Mouse (Mus musculus) neutrophil, adult 5-6 weeks (primary cell): ENCODE measurements at regions not wholly inside any gene's neighbourhood (a gene's known extent, or its start where the extent isn't known, plus 50 kb on each side); places are given as distances from the start of the nearest gene placed in this dataset.

Source experiments
- ATAC-seq: fragments of 151-379, 151-347 bp; 2 replicates; pipeline ENCODE4 v1.8.0; 2017; ENCODE audit warnings: mild to moderate bottlenecking, moderate TSS enrichment; ENCODE audit not compliant: insufficient number of reproducible peaks, poor library complexity, low FRiP score, severe bottlenecking; ENCODE audit errors: extremely low read depth

GRCm38 (mm10) chr4:30776816-30777442 is 1187.0 kb upstream of the Map3k7 start:
- ATAC-seq, result no peak

- ATAC-seq, result no peak
Measured at GRCm38 (mm10) chr4:30781649-30782048, 1182.2 kb upstream of the Map3k7 start.

GRCm38 (mm10) chr4:30789976-30790657 is 1173.8 kb upstream of the Map3k7 start:
- no peak for ATAC-seq

GRCm38 (mm10) chr4:30809798-30810197 is 1154.1 kb upstream of the Map3k7 start:
- no peak for ATAC-seq

GRCm38 (mm10) chr4:30855361-30856056 is 1108.4 kb upstream of the Map3k7 start:
- ATAC-seq, result no peak

- no peak for ATAC-seq
Measured at GRCm38 (mm10) chr4:30904966-30905365, 1058.9 kb upstream of the Map3k7 start.

DNA sequence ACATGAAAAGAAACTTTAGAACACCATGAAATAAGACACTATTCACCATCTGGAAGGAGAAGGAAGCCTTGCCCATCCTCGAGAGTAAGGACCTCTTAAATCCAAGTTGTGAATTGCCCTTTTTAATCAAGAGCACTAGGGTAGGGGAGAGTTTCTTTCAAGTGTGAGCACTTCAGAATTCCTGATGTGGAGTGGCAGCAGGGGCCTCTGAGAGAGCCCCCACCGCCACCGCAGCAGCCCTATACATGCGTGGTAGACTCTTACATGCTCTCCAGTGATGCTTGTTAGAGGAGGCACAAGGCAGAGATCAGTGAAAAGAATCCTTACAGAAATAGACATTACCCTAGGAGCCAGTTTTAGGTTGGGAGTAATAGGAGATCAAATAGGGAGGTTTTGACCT is 1041.0 kb upstream of the Map3k7 start:
- no peak for ATAC-seq

DNA sequence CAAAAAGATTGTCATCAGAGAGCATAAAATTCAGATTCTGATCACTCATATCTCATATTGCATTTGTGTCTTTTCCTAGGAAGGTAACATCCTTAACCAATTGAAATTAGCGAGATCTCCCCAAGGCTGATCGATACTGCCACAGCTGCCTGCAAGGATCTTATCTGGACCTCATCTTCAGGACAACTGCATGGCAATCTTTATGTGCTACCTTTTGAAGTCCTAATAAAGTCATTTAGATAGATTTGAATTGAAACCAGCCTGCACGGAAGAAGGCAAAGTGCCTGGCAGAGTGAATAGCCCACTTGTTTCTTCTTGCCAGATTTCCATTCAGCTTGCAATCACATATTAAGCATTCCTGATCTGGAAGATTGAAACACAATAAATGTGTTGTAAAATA is 1031.5 kb upstream of the Map3k7 start:
- no peak for ATAC-seq

DNA sequence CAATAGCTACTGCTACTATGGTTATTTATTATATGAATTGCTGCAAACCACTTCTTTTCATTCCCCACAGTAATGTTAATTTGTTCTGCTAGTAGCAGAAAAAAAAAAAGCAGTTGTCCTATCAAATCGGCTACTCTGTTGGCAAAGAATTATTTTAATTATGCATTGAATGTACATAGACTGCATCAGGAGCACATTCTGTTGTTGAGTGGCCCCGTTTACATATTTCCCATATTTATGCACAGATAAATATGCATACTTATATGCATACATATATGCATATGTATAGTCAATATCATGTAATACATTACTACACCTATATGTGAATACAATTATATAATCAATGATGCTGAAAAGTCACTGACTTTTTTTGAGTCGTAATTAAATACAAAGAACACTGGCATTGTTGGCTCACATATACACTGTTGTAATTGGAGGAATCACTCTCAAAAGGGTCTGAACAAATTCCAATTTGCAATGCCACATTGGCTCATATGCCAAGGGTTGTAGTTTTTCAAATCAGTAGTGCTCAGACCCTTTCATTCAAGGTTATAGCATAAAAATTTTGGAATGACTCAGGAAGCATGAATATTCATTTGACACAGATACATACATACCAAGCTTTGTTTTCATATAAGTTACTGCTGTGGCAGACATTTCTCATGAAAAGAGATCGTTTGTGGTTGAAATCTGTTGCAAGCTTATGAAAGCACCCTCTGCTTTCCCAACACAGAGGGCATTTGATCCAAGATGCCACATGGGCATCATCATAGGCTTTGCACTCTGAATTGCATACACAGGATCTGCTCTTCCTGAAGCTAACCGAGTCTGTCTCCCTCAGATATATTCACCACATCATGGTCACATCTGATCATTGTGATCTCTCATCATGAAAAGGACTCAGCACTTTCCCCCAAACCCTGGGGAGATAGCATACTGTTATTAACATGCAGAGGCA is 1030.6 kb upstream of the Map3k7 start:
- ATAC-seq, result no peak

DNA sequence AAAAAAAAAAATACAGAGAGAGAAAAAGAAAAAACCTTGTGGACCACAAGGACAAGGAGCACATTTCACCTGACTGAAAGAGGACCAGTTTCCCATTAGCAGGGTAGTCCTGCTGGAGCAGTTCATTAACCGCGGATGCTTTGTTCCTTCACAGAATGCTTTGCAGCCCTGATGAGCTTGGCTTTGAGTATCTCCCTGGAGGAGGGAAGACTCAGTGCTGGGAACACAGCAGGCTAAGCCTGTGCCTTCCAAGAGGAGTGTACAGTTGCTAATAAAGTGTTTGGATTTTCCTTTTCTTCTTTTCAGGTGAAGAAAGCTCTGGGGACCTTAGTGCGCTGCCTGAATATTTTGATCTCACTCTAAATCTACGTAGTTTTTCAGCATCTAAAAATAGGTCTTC is 980.3 kb upstream of the Map3k7 start:
- ATAC-seq, result no peak

DNA sequence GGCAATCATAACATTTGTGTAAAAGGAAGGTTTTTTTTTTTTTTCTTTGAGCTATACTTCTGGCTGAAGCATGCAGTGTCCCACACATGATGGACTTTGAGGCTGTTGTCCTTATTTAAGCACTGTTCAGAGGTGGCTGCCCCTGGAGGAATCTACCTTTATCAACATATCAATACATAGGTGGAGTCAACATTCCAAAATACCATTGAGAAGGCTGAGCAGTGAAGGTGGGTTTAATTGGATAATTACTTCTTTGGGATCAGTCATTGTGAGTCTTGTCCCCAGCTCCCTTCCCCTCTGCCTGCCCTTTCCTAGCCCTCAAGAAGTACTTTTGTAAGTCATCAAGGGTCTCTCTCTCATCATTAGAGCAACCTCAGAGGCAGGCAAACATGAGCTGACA is 951.9 kb upstream of the Map3k7 start:
- ATAC-seq, result no peak

GRCm38 (mm10) chr4:31052077-31052677 is 911.7 kb upstream of the Map3k7 start:
- ATAC-seq, result no peak

- ATAC-seq, result no peak
Measured at GRCm38 (mm10) chr4:31076236-31076635, 887.7 kb upstream of the Map3k7 start.

DNA sequence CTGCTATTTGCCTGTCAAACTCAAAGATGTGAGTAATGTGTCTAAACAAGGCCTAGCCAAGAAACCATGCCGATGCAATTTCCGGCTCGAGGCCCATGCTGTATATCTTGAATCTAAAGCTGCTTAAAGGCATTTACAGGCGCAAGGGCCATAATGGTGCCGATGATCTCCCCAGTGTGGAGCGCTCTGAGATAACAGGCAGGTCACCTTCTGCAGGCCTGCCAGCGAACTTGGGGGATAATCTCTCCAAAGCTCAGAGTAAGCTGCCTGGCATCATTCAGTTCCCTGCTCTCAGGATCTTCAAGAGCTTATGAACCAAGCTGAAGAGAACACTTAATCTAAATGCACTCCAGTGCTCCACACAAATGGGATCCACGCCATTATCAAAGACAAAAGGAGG is 842.3 kb upstream of the Map3k7 start:
- no peak for ATAC-seq

GRCm38 (mm10) chr4:31143166-31143565 is 820.7 kb upstream of the Map3k7 start:
- ATAC-seq, result no peak

DNA sequence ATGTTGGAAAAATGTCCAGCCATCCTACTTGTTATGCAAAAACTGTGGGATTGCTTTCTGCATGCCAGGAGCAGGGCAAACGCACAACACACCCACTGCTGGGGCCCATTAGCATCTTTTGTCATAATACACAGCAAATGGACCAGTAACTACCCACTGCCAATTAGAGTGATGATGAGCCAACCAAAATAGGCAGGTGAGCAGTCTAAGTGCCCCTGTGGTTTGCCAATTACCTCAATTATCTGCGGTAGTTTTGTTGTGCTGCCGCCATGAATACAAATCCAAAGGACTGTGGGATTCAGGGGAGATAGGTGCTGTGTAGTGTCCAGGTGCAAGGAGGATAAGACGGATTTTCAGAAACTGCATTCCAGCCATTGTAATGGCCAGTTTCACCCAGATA is 796.5 kb upstream of the Map3k7 start:
- no peak for ATAC-seq

DNA sequence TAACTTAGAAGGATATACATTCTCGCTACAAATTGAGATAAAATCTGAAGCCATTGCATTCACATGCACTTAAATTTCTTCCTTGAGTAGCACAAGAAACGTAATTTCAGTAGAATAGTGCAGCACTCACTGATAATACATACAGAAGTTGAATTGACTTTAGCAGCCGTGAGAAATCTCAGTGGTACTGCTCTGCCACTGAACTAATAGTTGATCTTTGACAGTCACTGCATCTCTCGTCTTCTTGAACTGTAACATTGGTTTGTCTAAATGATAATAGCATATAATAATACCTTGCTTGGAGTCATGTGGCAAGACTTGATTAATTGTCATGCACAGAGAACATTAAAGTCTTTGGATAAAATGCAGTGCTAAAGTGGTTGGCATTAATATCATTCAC is 795.5 kb upstream of the Map3k7 start:
- no peak for ATAC-seq

GRCm38 (mm10) chr4:31171190-31171589 is 792.7 kb upstream of the Map3k7 start:
- no peak for ATAC-seq

- no peak for ATAC-seq
Measured at GRCm38 (mm10) chr4:31197852-31198251, 766.0 kb upstream of the Map3k7 start.
